Mouse (Mus musculus): Measurements from ENCODE around the gene Fbxl13. TPM values are rescaled to one million over a fixed set of nuclear protein-coding genes. Genes with fewer than 3 reads are reported as not detected.

The Fbxl13 gene
- polyA plus RNA-seq, 1 experiment from 2014 or later: 0.09 TPM

DNA sequence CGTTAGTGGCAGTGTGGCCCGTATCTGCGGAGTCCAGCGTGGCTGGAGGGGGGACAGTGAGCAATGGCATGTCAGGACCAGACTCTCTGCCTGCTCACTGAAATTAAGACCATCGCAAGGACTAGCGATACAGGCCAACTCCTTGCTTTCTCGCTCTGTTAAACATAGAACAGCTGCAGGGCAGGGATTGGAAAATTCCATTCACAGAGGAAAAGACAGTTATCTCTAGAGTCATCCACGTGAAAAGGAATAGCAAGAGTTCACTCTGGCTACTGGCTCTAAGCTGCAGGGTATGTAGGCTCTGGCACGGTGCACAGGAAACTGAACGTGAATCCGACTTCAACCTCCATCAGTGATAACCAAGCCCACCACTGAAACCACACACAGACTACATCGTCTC, 29.6 kb upstream of the Fbxl13 start:
- no peak overlapping the region for H3K4me3 ChIP-seq
- no peaks in the 10 kb centered on the region for H3K27me3 ChIP-seq
- WGBS: 82% methylated on average over 12 of the region's 12 CpGs
- H3K4me2 ChIP-seq: no peak overlapping the region
- H3K9ac ChIP-seq: no peak overlapping the region
- H3K9me3 ChIP-seq (replicated peaks): peaks cover 6% of the 10 kb centered on the region; the same call in 1 of the 2 replicates
- no peaks in the 10 kb centered on the region for H3K4me1 ChIP-seq
- no peak overlapping the region for H3K27ac ChIP-seq
- ATAC-seq: no peak
- peaks cover 58% of the 10 kb centered on the region for H3K36me3 ChIP-seq (ENCODE audit: poor library complexity, severe bottlenecking)

DNA sequence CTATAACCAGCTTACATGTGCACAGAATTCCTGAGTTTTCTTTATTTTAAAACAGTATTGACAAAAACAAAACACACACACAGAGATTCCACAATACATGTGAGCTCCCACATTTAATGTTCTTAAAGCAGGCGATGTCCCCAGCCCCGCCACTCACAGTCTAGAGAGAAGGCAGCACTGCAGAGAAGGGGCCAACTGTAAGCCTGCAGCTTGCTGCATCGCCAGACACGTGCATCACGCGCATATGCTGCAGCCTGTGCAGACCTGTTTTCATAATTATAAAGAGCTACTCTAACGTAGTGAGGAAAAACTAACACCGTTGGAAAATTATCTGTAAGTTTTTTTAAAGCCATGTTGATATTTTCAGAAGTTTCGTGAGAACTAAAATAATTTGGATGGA, 28.3 kb upstream of the Fbxl13 start:
- Histone ChIP-seq H3K4me2 (no peak overlapping the region), H3K36me3 (ENCODE audit: poor library complexity, severe bottlenecking) (peaks cover 65% of the 10 kb centered on the region), H3K4me3 (no peak overlapping the region), H3K27me3 (no peaks in the 10 kb centered on the region), H3K27ac (no peak overlapping the region), H3K9ac (no peak overlapping the region), H3K4me1 (no peaks in the 10 kb centered on the region), H3K9me3 (replicated peaks) (peaks cover 6% of the 10 kb centered on the region; the same call in 1 of the 2 replicates)
- no peak for ATAC-seq
- WGBS: 82% methylated on average over 9 of the region's 9 CpGs

DNA sequence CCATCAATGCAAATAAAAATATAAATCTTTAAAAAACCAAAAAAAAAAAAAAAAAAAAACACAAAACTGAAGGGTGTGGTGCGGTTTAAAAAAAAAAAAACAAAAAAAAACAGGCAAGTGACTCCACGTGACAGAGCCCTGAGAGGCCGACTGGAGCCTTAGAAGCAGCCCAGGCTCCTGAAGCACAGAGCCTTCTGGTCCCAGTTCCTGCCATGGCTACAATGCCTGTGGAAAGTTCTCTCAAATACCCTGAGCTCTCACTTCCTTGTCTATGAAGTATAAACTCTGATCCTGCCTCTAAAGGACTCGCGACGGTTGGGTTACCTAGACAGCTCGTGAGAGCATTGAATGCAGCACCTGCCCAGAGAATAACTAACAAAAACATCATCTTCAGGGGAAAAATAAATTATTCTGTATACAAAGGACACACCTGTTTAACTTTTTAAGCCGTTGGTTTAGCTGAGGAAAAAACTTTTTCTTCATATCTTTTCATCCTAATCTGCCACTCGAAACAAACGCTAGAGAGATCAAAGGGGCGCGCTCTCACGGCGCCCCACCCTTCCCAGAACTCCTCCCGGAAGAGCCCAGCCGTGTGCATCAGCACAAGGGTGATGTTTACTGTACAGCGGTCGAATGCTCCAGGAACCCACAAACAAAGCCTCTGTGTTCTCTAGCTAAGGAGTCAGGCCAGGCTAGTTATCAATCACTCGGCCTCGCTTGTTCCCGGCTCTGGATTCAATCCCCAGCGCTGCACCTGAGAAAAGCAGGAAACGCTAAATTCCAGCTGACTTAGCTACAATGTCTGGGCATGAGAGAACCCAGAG, 27.6 kb upstream of the Fbxl13 start:
- no peak overlapping the region for H3K9ac ChIP-seq
- ATAC-seq: no peak
- H3K9me3 ChIP-seq (replicated peaks): peaks cover 2% of the 10 kb centered on the region; the same call in 1 of the 2 replicates
- no peak overlapping the region for H3K27ac ChIP-seq
- no peaks in the 10 kb centered on the region for H3K27me3 ChIP-seq
- no peak overlapping the region for H3K4me2 ChIP-seq
- 64% methylated on average over 22 of the region's 23 CpGs for WGBS
- peaks cover 60% of the 10 kb centered on the region for H3K36me3 ChIP-seq (ENCODE audit: poor library complexity, severe bottlenecking)
- H3K4me3 ChIP-seq: no peak overlapping the region
- H3K4me1 ChIP-seq: no peaks in the 10 kb centered on the region

DNA sequence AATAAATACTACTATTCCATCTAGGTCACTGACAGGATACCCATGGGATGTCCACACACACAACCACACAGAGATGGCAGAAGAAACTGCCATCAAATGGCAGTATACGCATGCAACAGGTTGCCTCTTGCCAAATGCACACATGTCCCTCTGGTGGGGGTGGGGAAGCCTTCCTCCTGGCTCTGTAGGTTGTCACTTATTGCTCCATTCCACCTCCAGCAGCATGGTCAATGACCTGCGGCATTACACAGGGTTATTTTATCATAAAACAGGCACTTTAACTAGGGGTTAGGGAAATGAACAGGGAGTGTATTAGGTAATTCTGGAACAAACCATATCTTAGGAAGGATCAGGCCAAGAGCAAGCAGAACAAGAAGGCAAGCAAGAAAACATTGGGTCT, 23.9 kb upstream of the Fbxl13 start:
- Histone ChIP-seq H3K9ac (no peak overlapping the region), H3K9me3 (replicated peaks) (no peaks in the 10 kb centered on the region), H3K27ac (no peak overlapping the region), H3K4me2 (no peak overlapping the region), H3K4me3 (no peak overlapping the region), H3K27me3 (no peaks in the 10 kb centered on the region), H3K36me3 (ENCODE audit: poor library complexity, severe bottlenecking) (peaks cover 29% of the 10 kb centered on the region), H3K4me1 (no peaks in the 10 kb centered on the region)
- 93% methylated on average over 2 of the region's 2 CpGs for WGBS
- ATAC-seq: no peak

DNA sequence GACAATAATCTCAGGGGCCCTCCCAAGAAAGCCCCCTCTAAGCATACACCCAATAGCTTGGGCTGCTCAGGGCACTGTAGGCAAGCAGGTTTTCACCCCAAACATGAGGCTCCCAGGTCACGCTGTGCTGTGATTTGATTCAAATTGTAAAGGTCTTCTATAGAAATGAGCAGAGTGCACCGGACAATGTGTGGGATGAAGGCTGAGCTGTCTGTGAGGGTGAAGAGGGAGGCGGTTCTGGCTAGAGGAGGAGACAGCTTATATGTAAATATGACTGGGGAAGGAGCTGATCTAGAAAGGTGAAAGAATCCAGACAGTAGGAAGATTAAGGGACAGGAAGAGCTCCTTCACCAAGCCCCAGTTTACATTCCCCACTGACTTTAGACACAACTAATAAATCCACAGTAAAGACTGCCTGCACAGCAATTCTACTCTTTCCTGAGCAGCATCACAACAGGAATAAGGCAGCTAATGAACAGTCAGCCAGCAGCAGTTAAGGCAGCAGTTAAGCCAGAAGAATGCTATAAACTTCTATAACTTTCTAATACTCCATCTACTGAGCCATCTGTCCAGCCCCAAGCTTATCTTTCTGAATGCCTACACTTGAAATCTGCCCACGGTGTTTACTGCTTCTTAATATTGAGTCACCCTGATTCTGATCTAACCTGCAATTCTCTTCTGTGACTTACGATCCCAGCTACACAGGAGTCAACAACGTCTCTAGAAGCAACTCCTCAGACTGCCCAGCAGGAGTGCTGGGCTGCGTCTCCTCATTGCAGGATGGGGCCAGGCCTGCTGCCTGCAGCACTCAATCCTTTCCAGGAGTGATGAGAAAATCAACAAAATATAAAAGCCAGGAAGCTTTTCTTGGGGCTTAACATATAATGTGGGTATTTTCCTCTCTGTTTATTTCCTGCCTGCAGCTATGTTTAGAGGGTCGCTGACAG, 22.0 kb upstream of the Fbxl13 start:
- no peak overlapping the region for H3K4me2 ChIP-seq
- H3K9ac ChIP-seq: no peak overlapping the region
- 63% methylated on average over 8 of the region's 8 CpGs for WGBS
- H3K9me3 ChIP-seq (replicated peaks): no peaks in the 10 kb centered on the region
- no peaks in the 10 kb centered on the region for H3K27me3 ChIP-seq
- H3K4me1 ChIP-seq: no peaks in the 10 kb centered on the region
- ATAC-seq: no peak
- no peak overlapping the region for H3K27ac ChIP-seq
- H3K4me3 ChIP-seq: no peak overlapping the region
- H3K36me3 ChIP-seq (ENCODE audit: poor library complexity, severe bottlenecking): peaks cover 47% of the 10 kb centered on the region

DNA sequence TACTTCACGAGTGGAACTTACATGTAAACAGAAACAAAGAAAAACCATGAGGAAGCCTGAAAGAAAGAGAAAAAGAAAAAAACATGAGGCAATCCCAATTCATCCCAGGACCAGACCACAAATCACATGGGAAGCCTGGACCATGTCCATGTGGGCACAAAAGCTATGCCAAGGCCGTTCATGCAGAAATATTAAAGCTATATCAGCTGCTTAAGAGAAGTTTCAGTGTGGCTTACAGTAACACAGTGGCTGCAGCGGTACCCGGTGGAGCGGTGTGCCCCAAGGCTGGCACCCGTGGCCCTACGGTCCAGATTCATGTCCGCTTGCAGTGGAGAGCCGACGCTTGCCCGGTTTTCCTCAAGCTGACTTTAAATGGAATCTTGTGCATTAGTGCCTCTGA, 17.6 kb upstream of the Fbxl13 start:
- Histone ChIP-seq H3K9ac (no peak overlapping the region), H3K27ac (no peak overlapping the region), H3K4me2 (no peak overlapping the region), H3K4me1 (peaks cover 17% of the 10 kb centered on the region; the same call in 1 of the 2 replicates), H3K9me3 (replicated peaks) (no peaks in the 10 kb centered on the region), H3K4me3 (no peak overlapping the region), H3K36me3 (ENCODE audit: poor library complexity, severe bottlenecking) (peaks cover 61% of the 10 kb centered on the region), H3K27me3 (no peaks in the 10 kb centered on the region)
- 0 out of 2 replicates have a peak, but pooled peaks have one; percentile 46 for ATAC-seq
- WGBS: 92% methylated on average over 11 of the region's 11 CpGs

DNA sequence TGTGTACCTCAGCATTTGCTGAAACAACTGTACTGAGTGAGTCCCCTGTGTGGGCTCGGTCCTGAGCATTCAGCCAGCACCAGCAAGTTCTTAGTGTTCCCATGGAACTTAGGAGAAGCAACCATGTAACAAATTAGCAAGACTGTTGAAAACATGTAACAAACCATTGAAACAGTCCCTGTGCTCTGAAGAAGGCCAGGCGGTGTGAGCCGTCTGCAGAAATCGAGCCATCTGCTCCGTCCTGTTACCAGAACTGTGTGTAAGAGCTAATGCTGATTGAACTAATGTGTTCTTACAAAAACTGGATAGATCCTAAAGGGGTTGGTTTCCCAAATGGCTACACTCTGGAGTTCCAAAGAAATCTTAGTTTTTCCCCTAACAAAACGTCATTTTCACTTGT, 15.4 kb upstream of the Fbxl13 start:
- WGBS: 69% methylated on average over 6 of the region's 6 CpGs
- H3K9me3 ChIP-seq (replicated peaks): no peaks in the 10 kb centered on the region
- H3K27me3 ChIP-seq: no peaks in the 10 kb centered on the region
- ATAC-seq: no peak; the same call in 1 of the 2 replicates
- H3K36me3 ChIP-seq (ENCODE audit: poor library complexity, severe bottlenecking): peaks cover 78% of the 10 kb centered on the region
- H3K4me1 ChIP-seq: peaks cover 17% of the 10 kb centered on the region; the same call in 1 of the 2 replicates
- H3K27ac ChIP-seq: peak overlapping the region; percentile 54
- H3K4me2 ChIP-seq: no peak overlapping the region
- H3K4me3 ChIP-seq: no peak overlapping the region
- no peak overlapping the region for H3K9ac ChIP-seq

DNA sequence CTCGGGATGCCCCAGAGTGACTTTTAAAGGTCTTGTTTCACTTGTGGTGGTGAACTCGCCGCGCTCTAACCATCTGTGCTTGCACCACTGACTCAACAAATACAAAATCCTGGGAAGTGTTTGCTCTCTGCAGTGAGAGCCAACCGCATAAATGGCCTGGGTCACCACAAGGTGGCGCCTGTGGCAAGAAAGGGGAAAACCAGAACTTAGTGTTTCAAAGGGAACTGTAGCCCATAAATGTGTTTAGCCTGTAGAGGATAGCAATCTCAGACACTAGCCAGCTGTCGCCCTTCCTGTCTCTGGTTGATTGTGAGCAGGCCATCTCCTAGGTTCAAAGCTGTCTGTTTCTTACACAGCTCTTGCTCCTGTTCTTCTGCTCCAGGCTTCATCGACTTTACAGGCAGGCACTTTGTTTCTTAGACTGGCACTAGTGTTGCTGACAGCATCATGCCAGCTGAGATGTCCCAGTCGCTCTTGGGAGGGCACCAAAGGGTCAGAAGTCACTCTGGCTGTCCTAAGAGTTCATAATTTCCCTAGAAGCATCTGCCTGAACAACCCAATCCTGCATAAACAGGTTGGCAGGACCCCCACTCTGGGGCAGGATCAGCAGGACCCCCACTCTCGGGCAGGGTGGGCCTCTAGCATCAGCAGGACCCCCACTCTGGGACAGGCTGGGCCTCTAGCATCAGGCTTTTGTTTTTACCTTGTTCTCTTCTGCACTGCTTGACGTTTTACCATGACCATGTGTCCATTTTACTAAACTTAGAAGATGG, 13.4 kb upstream of the Fbxl13 start:
- ATAC-seq: peak; percentile 75
- H3K4me1 ChIP-seq: peaks cover 17% of the 10 kb centered on the region; the same call in 1 of the 2 replicates
- H3K36me3 ChIP-seq (ENCODE audit: poor library complexity, severe bottlenecking): peaks cover 77% of the 10 kb centered on the region
- H3K9ac ChIP-seq: no peak overlapping the region
- no peak overlapping the region for H3K4me3 ChIP-seq
- H3K9me3 ChIP-seq (replicated peaks): no peaks in the 10 kb centered on the region
- no peaks in the 10 kb centered on the region for H3K27me3 ChIP-seq
- H3K4me2 ChIP-seq: no peak overlapping the region
- no peak overlapping the region for H3K27ac ChIP-seq
- 56% methylated on average over 11 of the region's 11 CpGs for WGBS

DNA sequence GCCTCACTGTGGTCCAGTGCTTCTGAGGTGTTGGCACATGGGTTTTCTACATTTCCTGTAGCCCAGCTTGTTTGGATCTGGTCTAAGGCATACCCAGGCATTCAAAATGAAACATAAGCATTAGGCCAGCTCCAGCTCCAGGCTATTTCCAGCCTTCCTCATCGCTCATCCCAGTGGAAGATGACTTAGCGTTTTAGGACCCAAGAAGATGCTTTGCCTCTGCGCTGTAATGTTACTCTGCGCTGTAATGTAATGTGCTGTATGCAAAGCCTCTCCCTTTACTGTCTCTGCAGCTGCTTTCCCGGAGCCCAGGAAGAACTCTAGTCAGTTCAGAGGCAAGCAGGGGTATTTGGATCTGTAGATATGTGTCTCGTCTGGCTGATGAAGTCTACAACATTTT, 12.6 kb upstream of the Fbxl13 start:
- Histone ChIP-seq H3K4me3 (no peak overlapping the region), H3K9me3 (replicated peaks) (no peaks in the 10 kb centered on the region), H3K4me2 (no peak overlapping the region), H3K4me1 (peaks cover 17% of the 10 kb centered on the region; the same call in 1 of the 2 replicates), H3K27me3 (no peaks in the 10 kb centered on the region), H3K36me3 (ENCODE audit: poor library complexity, severe bottlenecking) (peaks cover 77% of the 10 kb centered on the region), H3K27ac (0 out of 2 replicates have a peak overlapping the region, but pooled peaks have one; percentile 19), H3K9ac (no peak overlapping the region)
- ATAC-seq: no peak
- 86% methylated on average over 6 of the region's 6 CpGs for WGBS

DNA sequence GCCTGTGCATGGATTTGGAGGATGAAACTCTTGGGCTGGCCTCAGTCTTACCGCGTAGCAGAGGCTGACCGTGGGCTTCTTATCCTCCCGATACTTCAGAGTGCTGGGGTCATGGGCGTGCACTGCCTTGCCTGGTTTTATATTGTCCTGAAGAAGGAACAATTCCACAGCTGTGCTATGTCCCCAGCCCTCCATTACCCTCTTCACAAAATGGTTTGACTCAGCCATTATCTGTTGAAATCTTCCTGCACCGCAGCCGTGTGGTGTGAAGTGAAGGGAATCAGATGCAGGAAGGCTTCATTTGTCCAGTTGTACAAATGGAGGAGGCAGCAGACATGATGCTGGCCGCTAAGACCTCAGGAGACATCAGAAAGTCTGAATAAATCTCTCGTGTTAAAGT, 11.5 kb upstream of the Fbxl13 start:
- no peak overlapping the region for H3K4me3 ChIP-seq
- no peaks in the 10 kb centered on the region for H3K9me3 ChIP-seq (replicated peaks)
- H3K36me3 ChIP-seq (ENCODE audit: poor library complexity, severe bottlenecking): peaks cover 78% of the 10 kb centered on the region
- H3K4me2 ChIP-seq: no peak overlapping the region
- 89% methylated on average over 9 of the region's 9 CpGs for WGBS
- H3K4me1 ChIP-seq: peaks cover 17% of the 10 kb centered on the region; the same call in 1 of the 2 replicates
- no peak overlapping the region for H3K27ac ChIP-seq
- no peaks in the 10 kb centered on the region for H3K27me3 ChIP-seq
- no peak overlapping the region for H3K9ac ChIP-seq
- no peak for ATAC-seq

DNA sequence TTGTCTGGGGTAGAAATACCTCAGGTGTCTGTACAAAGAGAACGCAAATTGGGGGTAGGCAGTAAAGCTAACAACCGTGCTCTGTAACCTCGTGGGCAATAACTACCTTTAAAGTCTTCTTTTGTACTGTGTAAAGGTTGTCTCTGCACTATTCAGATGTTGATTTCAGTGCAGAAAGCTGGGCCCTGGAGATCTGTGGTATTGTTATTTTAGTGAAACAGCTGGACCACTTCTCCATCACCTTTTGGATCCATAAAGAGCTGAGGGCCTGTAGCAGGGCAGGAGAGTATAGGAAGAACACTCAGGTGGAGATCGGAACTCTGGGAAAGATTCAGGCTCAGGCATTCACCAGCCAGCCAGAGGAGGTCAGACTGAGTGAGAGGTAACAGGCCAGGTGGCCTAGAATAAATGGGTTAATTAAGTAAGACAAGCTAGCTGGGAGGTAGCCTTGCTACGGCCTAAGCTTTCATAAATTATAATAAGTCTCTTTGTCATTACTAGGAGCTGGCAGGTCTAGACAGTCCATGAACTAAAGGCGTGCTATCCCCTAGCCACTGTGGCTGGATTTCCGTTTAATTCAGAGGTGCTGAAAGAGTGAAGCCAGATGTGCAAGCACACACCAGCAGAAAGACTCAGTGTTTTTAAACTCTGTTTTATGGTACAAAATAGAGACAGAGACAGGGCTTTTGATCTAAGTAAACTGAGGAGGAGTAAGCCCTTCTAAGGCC, 6.6 kb upstream of the Fbxl13 start:
- no peak for ATAC-seq
- Histone ChIP-seq H3K4me2 (no peak overlapping the region), H3K9me3 (replicated peaks) (no peaks in the 10 kb centered on the region), H3K27me3 (no peaks in the 10 kb centered on the region), H3K36me3 (ENCODE audit: poor library complexity, severe bottlenecking) (peaks cover 75% of the 10 kb centered on the region), H3K4me3 (no peak overlapping the region), H3K9ac (no peak overlapping the region), H3K27ac (no peak overlapping the region), H3K4me1 (peaks cover 10% of the 10 kb centered on the region)
- 88% methylated on average over 7 of the region's 7 CpGs for whole genome bisulfite sequencing

Data from forebrain, embryonic 13.5 days (tissue).